Mouse (Mus musculus) CD4-positive, CD25-positive, alpha-beta regulatory T cell, adult 2 months (primary cell): Measurements from ENCODE around the gene Mllt1.

ENCODE experiments used
- DNase-seq: peaks from one replicate; pipeline ENCODE4 v3.0.0-alpha.2; 2012; ENCODE audit warnings: low read depth, low spot score

Mllt1 gene

DNA sequence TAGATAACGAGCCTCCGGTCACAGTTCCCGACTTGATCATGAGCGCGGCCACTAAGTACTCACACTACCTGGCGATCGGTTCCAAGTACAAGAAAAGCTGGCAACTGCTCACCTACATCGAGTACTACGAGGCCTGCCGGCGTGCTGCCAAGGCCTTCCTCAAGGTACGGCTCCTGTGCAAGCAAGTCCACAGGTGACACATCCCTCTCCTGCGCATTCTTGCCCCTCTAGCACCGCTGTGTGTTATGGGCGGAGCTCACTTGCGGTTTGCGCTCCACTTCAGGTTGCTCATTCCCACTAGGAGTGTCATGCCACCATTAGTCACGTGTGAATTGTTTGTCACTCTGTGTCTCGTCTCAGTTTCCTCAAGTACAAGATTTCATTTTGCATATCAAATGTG, 57.8 kb downstream of the Mllt1 start:
- no peak for DNase-seq

DNA sequence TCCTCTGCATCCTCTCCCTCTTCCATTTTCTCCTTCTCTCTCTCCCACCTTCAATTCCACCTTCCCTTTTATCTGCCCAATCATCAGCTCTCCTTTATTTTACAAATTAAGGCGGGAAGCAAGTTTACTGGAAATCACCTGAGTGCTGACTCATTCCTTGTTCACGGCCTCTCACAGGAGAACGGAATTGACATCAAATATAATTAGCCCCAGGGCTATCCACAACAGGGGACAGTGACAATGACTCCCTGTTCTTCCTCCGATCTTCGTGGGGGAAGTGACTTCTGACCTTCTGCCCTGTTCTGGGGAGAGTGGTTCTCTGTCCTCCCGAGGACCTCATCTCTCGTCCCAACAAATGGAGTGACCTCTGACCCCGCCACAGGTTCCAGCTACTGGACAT, 58.2 kb downstream of the Mllt1 start:
- DNase-seq: no peak

- DNase-seq: no peak
Observed at GRCm38 (mm10) chr17:56876465-56876864, 58.8 kb downstream of the Mllt1 start.

DNA sequence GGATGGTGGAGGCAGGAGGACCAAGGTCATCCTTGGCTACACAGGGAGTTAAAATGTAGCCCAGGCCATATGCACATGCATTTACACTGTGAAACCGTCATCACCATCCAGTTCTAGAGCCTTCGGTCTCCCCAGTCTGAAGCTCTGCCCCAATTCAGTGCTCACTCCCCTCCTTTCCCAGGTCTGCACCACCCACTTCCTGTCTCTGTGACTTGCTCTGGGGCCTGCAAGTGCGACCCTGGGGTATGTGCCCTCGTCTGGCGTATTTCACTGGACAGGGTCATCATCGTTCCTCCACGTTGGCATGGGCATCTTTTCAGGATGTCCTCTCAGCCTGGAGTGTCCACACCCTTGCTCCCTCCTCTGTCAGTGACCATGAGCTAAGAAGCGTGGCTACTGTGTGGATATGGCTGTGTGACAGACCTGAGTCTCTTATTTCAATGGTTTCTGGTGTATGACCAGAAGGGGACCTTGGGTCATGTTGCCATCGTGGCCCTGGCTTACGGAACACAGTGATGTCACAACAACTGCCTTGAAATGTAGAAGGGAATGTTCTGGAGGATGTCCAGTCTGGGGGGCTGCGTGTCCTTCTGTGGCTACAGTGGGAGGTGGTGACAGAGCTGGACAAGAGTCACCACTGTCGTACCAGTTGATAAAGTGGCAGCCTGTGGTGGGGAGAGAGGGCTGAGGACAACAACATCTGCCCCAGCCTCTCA, 60.1 kb downstream of the Mllt1 start, which contains the start of gene 1700061G19Rik:
1700061G19Rik (plus strand) TSS at position 542 of the 716 bp plus-strand sequence.
- no peak for DNase-seq

DNA sequence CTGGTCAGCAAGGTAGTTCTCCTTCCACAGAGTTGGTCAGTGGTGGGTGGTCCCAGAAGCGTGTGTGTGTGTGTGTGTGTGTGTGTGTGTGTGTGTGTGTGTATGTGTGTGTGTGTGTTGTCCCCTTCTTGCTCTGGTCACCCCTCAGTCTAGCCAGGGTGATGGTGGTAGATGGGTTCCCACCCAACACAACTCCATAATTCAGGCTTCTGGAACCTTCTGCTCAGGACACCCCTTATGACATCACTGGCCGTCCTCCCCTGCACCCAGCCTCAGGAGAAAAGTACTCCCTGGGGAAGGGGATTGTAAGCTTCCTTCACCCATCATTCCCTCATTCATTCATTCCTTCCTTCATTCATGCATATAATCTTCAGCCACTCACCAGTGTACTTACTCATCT, 61.0 kb downstream of the Mllt1 start, which contains the start of gene Acsbg2:
Acsbg2 (minus strand) TSS at position 211 of the 400 bp plus-strand sequence.
- no peak for DNase-seq

GRCm38 (mm10) chr17:56872512-56872911, 62.7 kb downstream of the Mllt1 start:
- DNase-seq: no peak

- no peak for DNase-seq
Observed at GRCm38 (mm10) chr17:56871767-56872166, 63.4 kb downstream of the Mllt1 start.

- DNase-seq: no peak
Observed at GRCm38 (mm10) chr17:56870287-56870953, 64.8 kb downstream of the Mllt1 start.

DNA sequence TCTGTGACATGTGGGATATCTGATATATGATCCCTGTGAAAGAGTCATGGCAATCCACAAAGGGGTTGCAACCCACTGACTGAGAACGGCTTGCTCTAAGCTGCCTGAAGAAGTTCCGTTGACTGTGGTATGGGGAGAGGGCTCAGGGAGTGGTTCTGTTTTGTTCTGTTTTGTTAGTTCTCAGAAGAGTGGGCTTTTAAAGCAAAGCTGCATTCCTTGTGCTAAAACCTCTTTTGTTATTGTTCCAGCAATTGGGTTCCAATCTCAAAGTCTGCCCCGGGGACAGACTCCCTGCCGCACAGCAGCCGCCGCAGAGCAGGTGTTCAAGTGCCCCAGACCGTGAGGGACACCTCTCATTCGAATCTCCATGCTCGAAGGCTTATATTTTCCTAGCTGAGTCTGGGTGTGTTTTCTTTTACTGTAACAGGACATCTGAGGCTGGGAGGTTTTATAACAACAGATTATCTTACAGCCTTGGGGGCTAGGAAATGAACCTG, 65.7 kb downstream of the Mllt1 start:
- no peak for DNase-seq

DNA sequence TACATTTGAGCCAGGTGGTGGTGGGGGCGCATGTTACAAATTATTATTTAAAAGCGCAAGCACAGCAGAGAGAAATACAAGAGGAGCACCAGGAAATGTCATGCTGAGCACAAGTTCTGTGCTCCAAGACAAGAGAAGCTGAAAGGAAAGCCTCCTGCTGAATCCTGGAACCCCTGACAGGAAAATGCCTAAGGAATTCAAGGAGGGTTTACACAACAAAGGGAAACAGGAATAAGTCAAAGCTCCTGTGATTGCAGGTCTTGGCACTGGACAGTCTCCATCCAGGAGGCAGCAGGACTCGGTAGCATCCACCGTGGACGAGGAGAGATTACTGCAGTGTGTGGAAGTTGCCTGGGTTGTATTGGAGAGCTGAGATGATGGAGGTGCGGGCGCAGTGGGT, 69.1 kb downstream of the Mllt1 start:
- no peak for DNase-seq

GRCm38 (mm10) chr17:56861197-56861596, 74.0 kb downstream of the Mllt1 start:
- peak; percentile 36 for DNase-seq

DNA sequence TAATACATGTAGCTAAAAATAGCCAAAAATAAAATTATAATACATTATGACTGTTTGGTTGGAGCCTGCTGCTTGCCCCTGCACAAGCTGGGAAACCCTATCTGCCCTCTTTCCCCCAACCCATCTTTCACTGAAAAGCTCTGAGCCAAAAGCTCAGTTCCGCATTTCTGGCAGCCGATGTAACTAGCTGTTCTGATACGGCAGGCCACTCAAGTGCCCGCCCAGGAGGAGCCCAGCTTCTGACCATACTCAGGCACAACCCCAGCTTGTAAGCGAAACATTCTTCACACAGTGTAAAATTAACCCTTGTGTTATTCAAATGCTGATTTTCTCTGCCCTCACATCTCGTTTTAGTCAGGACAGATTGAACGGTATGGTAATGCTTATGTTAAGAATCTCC, 76.3 kb downstream of the Mllt1 start:
- DNase-seq: no peak

DNA sequence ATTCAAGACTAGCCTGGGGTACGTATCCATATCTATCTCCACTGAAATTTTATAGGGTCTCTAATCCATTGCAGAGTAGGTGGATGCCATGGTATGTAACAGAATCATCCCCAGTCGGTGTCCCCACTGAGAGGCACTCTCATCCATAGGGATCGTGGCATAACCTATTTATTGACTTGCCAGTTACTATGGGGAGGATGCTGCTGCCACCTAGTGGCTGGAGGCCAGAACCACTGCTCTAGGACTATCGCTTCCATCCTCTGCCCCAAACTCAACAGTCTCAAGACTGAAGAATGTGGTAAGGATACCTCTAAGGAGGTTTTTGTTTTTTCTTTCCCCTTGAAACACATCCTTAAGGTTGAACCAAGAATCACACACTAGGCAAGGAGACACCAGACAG, 77.0 kb downstream of the Mllt1 start:
- DNase-seq: peak; percentile 87

GRCm38 (mm10) chr17:56855421-56855820, 79.8 kb downstream of the Mllt1 start:
- no peak for DNase-seq

DNA sequence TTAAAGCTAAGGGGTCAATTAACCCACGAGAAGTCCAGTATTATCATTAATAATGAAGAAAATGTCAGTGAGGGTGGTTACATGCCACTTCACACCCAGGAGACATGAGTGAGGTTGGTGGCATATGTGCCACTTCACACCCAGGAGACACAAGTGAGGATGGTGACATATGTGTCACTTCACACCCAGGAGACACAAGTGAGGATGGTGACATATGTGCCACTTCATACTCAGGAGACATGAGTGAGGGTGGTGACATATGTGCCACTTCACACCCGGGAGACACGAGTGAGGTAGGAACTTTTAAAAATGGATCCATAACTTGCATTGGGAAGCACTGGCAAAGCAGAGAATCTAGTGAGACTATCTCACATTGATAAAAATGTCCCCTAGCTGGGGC, 84.0 kb downstream of the Mllt1 start:
- no peak for DNase-seq

DNA sequence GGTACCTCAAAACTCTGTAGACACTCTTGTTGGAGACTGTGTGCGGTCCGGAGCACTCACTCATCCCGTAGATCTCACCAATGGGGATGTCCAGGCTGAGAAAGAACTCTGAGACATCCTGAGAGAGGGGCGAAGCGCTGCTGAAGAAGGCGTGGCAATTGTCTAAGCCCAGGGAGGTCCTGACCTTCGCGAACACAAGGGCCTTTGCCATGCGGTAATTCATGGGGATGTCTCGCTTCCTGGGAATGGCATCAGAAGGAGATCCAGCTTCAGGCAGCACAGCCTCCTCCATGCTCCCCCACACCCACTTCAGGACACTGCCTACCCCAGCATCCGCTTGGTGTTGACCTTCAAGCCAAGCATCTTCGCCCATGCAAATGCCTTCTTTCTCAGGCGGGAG, 85.5 kb downstream of the Mllt1 start:
- no peak for DNase-seq

DNA sequence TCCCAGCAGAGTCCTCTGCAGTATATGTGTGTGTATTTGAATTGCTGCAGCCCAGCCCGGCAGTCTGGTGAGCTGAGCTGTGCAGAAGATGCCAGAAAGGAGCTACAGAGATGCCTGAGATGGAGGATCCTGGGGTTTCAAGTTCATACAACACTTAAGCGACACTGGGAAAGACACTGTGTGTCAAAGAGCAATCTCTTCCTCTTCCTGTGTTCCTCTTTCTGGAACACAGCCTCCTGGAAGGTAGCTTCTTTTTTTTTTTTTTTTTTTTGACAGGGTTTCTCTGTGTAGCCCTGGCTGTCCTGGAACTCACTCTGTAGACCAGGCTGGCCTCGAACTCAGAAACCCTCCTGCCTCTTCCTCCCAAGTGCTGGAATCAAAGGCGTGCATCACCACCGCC, 86.4 kb downstream of the Mllt1 start:
- no peak for DNase-seq

GRCm38 (mm10) chr17:56843678-56844077, 91.5 kb downstream of the Mllt1 start:
- peak; percentile 47 for DNase-seq
